Mouse (Mus musculus) retina, postnatal 7 days (tissue): ENCODE results near the gene Hoxb1.

Source experiments
- DNase-seq: peaks from one replicate; pipeline ENCODE4 v3.0.0-alpha.2; 2012; ENCODE audit warnings: low read depth, low spot score

The Hoxb1 gene

DNA sequence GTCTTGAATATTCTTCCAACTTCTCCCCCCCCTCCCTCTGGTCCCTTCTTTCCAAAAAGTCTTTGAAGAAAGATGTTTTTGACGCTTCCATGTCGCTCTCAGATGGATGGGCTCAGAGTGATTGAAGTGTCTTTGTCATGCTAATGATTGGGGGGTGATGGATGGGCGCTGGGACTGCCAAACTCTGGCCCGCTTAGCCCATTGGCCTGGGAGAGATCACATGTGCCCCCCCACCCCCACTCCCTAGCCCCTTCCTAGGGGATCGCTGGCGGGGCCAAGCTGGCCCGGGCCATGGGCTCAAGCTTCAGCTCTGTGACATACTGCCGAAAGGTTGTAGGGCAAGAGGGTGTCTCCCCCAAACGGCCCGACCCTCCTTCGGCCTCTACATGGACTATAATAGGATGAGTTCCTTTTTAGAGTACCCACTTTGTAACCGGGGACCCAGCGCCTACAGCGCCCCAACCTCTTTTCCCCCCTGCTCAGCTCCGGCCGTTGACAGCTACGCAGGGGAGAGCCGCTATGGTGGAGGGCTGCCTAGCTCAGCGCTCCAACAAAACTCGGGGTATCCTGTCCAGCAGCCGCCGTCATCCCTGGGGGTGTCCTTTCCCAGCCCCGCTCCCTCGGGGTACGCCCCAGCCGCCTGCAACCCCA, at the start of gene Hoxb1:
Gene Hoxb1 (plus strand): TSS at position 312 of the 651 bp plus-strand sequence.
- no peak for DNase-seq

DNA sequence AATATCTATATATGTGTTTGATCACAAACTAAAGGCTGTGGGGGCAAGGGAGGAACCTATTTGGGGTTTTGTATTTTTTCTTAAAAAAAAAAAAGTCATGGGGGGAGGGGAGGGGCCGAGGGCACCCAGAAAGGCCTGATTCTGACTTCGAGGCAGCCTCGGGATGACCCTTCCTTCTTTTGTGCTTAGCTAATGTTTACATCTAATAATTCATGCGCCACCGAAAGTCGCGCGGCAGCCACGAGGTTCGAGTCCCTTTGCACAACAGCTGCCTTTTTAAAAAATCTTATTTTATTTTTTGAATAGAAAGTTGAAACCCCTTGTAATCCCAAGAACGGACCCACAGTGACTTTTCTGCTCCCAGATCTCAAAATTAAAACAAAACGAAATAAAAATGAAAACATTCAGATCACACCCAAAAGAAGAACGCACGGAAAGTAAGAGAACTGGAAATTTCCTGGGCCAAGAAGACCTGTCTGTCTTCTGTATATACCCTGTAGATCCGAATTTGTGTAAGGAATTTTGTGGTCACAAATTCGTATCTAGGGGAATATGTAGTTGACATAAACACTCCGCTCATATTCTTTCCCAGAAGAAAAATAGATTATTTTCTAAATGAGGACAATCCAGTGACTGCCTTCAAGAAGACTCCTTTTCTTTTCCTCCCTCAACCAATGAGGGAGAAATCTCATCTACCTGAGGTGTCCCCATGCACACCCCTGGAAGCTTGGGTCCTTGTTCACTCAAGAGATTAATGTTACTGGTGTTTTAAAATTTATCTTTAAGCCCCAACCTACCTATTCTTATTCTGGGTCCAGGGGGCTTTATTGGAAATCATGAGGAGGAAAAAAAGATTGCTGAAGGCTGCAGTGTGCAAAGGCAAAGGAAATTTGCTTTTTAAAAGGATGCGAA, 48.6 kb upstream of the Hoxb1 start:
- DNase-seq = no peak

DNA sequence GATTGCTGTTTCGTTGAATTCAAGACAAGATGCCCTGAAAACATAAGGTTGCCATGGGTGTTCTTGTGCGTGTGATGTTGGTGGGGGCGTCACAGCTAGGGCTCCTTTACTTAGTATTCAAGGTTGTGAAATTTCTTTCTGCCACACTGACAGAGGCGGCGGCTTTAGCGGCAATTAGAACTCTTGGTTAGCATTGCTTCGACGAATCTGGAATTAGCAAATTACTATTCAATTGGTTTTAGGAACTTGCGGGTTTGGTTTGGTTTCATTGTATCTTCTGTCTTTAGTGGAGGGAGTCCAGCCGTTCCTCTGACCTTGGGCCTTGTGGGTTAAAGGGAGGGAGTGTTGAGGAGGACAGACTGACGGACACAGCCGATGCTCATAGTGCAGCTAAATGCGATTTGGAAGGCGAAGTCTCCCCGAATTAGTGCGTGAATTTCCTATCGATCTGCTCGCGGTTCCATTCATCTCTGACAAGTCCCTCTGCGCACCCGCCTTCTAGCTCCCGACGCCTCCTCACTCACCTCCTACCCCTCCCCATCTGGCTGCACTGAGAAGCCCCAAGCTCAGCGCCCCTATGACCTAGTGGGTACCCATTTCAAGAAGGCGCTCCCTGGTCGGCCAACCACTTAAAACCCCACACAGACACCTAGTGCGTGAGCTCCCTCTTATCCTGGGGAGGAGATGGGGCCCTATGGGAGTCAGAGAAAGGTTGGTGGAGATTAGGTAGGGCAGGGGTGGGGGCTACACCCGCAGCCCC, 47.8 kb upstream of the Hoxb1 start, which contains the start of gene Hoxb4:
Gene Hoxb4 (plus strand): TSS at position 660 of the 760 bp plus-strand sequence.
- DNase-seq = no peak

DNA sequence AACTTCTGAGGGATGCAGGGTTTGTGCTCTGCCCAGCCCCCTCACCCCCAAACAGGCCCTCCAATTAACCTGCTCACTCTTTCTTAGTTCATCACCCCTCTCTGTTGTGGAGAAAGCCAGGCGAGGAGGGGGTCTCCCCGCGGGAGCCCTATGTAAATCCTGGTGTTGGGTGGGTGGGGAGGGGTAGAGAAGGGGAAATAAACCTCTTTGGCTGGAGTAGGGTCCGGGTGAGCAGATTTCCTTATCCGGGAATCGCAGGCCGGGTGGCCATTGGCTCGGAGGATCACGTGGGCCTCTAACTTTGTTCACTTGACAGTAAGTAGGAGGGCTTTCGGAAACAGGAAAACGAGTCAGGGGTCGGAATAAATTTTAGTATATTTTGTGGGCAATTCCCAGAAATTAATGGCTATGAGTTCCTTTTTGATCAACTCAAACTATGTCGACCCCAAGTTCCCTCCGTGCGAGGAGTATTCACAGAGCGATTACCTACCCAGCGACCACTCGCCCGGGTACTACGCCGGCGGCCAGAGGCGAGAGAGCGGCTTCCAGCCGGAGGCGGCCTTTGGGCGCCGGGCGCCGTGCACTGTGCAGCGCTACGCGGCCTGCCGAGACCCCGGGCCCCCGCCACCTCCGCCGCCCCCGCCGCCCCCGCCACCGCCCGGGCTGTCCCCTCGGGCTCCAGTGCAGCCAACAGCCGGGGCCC, 47.0 kb upstream of the Hoxb1 start:
- no peak for DNase-seq

DNA sequence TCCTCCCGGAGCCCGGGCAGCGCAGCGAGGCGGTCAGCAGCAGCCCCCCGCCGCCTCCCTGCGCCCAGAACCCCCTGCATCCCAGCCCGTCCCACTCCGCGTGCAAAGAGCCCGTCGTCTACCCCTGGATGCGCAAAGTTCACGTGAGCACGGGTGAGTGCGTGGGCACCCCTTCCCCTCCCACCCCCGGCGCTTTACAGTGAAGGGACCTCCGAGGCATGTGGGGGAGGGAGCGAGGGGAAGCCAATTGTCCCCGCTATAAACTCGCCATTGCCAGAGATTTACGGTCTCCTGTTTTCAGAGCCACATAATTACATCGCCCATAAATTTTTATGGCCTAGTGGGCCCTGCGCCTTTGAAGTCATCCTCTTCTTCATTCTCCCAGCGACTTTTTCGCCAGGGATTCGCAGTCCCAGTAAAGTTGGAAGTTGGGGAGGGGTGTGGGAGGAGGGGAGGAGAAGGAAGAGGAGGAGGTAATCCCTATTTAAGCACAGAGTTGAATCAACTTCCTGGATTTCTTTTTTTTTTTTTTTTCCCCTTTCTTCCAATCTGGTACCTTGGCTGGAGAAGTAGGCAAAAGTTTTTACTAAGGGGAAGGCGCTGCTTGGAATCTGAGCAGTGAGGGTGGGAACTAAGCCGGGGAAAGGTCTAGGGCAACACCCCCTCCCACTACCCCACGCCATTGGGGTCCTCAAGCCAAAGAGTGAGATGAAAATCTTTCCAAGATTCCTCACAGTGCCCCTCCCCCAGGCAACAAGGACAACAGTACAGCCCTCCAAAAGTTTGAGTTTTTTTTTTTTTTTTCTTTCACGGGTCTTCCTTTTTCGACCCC, 46.3 kb upstream of the Hoxb1 start:
- DNase-seq = no peak

DNA sequence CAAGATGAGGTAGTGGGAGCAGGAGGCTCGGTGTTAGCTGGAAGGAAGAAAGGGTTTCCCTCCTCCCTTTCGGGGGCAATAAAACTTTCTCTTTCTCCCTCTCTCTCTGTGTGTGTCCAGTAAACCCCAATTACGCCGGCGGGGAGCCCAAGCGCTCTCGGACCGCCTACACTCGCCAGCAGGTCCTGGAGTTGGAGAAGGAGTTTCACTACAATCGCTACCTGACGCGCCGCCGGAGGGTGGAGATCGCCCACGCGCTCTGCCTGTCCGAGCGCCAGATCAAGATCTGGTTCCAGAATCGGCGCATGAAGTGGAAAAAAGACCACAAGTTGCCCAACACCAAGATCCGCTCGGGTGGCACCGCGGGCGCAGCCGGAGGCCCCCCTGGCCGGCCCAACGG, 45.6 kb upstream of the Hoxb1 start:
- no peak for DNase-seq

DNA sequence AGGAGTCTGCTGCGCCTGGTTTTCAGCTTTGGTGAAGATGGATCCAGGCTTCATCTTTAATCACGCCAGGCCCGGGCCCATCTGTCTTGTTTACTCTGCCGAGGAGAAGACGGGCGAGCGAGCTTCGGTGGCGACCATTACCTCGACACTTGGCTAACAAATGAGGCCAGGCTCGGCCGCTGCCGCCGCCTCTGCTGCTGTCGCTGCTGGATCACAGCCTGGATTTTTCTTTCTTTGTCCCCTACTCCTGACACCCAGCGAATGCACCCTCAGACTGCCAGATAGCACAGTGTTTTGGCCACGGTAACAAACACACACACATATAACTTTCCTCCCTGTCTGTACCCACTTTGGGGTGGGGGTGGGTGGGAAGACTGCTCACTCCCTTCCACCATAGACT, 44.9 kb upstream of the Hoxb1 start:
- DNase-seq = no peak

DNA sequence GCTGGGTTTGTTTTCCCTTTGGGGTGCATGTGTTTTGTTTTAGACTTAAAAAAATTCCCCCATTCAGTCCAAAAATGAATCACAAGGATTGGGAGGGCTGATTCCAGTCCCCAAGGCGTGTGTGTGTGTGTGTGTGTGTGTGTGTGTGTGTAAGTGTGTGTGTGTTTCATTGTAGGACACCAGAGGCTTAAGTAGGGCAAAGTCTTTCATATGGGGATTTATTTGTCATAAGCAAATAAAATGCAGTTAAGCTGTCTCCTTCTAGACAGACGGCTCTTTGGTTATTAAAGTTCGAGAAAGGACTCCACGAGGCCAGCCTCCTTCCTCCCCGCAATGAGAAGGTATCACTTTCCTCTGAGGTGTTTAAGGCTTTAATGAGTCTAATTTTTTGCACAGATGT, 43.7 kb upstream of the Hoxb1 start:
- DNase-seq = no peak

DNA sequence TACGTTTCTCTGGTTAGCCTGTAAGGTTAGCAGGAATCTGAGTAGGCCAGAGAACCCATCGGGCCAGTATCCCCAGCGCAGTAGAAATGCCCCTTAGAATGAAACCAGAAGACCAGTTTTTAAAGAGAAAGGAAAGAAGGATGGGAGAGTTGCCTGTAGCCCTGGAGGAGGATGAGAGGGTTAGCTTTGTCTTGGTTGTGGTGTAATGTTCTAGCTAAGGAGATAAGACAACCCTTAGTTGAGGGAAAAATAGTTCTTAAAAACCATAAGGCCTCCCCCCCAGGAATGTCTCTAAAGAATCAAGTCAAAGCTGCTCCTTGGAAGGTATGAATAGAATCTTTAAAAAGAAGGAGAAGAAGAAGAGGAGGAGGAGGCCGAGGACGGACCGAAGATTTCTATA, 42.8 kb upstream of the Hoxb1 start:
- no peak for DNase-seq

DNA sequence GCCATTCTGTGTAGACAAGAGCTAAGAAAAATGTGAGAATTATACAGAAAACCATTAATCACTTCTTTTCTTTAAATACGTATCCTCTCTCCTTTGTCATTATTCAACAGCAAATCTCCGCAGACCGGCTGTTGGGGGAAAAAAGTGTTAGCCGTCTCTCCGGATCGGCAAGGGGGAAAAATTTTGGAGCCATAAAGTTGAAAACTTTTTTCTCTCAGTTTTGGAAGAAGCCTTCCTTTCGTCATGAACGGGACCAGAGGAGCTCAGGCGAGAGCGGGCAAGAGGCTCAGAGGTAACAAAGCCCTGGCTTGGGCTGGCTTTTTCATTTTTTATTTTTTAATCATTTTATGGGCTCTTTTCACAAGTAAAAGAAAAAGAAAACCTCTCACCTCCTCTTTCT, 42.4 kb upstream of the Hoxb1 start, which contains the start of gene Hoxb3:
Gene Hoxb3 (plus strand): TSS at position 173 of the 400 bp plus-strand sequence.
- no peak for DNase-seq

DNA sequence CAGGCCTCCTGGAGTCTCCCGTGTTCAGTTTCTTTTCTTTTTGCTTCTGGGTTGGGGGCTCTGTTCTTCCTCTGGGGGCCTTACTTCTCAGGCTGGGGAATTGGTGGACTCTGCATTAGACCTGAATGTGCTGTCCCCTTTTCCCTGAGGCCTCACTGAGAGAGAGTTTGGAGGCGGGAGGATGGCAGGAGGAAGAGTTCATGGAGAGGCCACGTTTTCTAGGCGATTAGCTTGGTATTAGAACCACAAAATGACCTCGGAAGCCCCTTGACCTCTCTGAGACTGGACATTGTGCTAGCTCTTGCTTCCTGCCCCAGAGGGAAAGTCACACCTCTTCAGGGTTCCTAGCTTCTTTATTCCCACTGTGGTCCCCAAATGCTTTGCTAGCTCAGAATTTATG, 41.4 kb upstream of the Hoxb1 start:
- no peak for DNase-seq

DNA sequence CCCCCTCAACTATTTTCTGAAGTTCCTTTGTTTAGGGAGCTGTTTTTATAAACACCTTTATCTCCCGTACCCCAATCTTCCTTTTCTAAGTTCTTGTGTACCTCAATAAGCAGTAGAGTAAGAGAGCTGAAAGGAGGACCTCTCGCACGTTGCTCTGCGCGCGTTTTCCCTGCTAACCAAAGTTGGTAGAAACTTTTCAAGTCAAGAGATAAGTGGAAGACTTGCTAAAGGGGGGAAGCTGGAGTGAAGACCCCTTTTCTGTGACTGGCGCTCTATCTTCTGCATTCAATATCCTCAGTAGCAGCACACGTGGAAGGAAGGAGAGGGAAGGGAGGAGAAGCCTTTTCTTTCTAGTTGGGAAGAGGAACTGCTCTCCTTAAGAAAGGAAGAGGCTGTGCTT, 40.6 kb upstream of the Hoxb1 start:
- no peak for DNase-seq

DNA sequence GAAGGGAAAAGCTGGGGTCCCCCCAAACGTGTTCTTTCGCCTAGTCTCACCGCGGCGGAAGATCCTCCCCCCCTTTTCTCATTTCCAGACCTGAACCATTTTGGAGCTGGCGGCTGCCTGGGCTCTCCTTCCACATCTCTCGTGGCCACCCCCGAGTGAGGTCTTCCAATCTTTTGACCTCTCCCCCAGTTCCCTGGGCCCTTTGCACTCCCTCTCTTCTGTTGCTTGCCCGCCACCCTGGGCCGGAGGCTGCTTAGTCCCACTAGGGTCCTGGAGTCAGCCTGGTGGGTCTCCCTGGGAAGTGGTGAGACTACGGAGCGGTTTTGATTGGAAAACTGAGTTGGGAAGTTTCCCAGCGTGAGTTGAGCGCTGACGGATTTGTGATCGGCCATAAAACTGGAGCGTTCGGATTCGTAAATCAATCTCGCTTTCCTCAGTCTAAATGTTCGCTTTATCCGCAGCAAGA, 39.8 kb upstream of the Hoxb1 start:
- DNase-seq = no peak

DNA sequence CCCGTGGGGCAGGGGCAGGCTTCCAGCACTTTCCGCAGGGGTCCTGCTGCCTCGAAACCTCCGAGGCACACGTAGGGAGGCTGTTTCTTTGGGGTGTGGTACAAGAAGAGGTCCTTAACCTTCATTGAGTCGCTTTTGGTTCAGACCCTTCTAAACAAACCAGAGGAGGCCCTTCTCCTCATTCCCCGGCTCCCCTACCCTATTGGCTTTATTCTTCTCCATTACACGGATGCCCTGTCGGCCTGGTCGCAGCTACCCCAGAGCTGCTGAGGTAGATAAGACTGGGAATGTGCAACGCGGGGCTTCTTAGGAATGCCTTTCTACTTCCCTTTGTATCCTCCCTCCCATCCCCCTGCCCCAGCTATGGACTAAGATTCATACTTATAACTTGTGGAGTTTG, 38.8 kb upstream of the Hoxb1 start:
- DNase-seq = no peak

DNA sequence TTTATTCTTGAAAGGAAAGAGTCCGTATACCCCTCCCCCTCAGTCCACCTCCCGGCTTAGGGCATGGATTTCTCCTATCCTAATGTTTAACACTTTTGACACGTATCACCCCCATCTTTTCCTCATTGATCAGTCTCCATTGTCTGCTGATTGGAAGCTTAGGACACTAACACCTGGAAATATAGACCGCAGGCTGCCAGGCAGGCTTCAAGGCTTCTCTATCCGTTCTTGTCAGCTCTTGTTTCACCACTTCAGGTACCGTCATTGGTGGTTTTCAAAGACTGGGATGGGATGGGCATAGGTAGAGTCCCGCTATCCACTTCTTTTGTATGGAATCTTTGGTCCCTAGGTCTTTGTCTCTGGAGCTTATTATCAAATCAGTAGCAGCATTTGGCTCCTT, 38.4 kb upstream of the Hoxb1 start:
- no peak for DNase-seq

DNA sequence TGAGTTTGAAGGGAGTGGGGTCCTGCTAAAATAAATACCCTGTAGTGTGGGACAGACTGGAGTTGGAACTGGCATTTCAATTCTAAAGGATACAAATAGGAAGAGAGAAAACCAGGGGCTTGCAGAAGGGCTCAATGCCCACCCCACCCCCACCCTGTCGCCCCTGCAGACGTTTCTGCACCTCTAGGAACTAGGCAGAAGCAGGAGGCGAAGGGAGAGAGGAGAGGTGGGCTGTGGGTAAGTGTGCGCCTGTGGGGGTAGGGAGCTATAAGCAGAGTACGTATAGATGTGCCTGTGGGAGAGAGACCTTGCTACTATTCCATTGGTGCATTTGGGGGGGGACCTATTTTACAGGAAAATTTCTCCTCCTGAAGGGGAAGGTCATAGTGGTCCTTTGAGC, 37.8 kb upstream of the Hoxb1 start:
- DNase-seq = no peak

DNA sequence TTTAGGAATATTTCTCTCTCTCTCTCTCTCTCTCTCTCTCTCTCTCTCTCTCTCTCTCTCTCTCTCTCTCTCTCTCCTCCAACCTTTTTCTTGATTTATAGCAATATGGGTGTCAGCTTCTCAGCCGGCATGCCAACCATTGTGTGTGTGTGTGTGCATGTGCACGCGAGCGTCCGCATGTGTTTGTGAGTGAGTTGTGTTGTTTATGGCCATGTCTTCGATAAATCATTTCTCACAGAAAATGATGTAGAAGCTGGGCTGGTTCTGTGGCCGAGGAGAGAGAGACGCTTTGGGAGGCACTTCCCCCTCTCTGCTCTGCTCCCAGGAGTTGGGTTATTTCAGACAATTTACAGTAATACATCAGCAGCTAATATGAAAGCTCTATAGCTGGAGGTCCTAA, 36.9 kb upstream of the Hoxb1 start:
- DNase-seq = no peak

DNA sequence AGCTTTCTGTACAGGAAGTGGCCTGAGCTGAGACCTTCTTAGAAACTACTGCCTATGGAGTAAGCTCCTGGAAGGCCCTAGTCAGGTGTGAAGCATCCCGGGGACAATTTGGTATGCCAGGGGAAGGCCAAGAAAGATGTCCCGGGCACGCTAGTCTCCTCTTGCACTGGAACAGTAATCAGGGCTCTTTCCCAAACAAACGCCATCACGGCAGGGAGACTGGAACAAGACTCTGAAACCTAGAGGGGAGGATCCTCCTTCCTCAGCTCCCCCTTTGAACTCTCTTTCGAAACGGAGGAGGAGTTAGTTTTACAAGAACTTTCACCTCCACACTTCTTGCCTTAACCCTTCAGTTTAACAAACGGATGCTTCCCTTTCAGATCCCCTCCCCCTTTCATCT, 33.4 kb upstream of the Hoxb1 start:
- DNase-seq = no peak

DNA sequence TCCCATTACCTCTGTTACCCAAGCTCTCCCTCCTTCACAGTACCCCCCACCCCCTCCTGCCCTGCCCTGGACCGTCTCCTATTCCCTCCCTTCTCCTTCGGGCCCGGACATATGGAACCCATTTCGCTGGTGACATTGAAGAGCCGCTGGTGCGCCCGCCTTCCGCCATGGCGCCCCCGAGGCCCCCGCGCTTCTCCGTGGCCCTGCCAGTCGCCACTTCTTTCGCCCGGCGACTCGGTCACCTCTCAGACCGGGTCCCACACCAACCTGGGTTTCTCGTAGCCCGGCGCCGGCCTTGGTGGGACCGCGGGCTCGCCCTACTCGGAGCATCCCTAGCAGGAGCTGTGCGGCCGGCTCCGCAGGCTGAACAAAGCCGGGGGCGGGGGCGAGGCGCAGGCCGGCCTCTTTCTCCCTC, 32.9 kb upstream of the Hoxb1 start:
- no peak for DNase-seq

DNA sequence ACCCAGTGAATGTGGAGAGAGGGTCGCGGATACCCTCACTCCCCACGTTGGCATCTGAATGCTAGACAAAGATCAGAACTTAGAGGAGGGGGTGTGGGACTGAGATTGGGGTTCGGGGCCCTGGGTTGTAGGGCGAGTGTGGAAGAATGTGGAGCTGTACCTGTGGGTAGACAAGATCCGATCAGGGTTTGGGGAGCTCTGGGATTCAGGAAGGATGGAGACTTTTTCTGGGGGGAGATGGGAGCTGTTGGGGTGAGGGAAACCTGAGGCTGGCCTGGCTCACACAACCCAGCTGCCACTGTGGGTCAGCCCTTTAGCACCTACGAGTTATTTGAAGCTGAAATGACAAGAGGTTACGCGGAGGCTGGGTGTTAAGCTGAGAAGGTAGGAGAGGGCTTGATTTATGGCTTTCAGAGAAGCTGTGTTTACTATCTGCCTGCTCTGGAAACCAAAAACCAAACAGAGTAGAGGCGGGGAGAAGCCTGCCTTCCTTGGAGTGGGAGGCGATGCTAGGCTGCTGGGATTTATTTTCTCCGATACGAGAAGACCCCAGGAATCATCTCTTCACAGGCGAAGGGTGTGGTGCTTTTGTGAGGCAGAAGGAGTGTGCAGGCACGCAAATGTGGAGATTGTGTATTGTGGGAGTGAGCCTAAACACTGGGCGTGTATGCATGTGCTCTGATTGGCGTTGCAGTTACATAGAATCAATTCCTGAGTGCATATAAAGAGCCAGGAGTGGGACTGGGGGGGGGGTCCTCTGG, 32.1 kb upstream of the Hoxb1 start:
- DNase-seq = no peak
